Mouse (Mus musculus) lung, adult 2 months (tissue): Measurements from ENCODE around the gene Tead3.

Experiments used
- CTCF ChIP-seq: fragments of 200-500 bp; IDR thresholded peaks from 2 replicates; pipeline ENCODE4 v1.5.1; 2011; ENCODE audit warnings: mild to moderate bottlenecking, low read length, control low read depth; ENCODE audit not compliant: insufficient read depth
- POLR2A ChIP-seq: fragments of 200-500 bp; IDR thresholded peaks from 2 replicates; pipeline ENCODE4 v1.6.1; 2011; ENCODE audit warnings: low read depth, mild to moderate bottlenecking, control low read depth, low read length, borderline replicate concordance; ENCODE audit errors: extremely low read depth

GRCm38 (mm10) chr17:28325751-28326150 lies 24.9 kb downstream of the Tead3 start:
- TF ChIP-seq CTCF (no peak), POLR2A (no peak)
